In genomic region chr11:32453353-32453915, GRCm38 (mm10) we compare ENCODE assay signal across 10 mouse cellular contexts. TPM values are rescaled to one million over a fixed set of nuclear protein-coding genes. Genes with fewer than 3 reads are reported as not detected.
A peak's percentile ranks its signal among the peaks of the same experiment; 100 is the strongest.
DNase-seq lines count a peak whose midpoint lies in the region; ATAC-seq and TF ChIP-seq lines count a peak whose summit lies in the region.
"Had no signal": no experiment of that assay in that cellular context is flagged by ENCODE, and none has a peak within 500 bp of the region (broad histone marks: within the 10 kb centered on the region; RNA-seq: fewer than 3 reads in every experiment).

No protein-coding gene starts in this region.

- TF ChIP-seq CTCF in gastrocnemius, adult 2 months (IDR thresholded peaks at IDR 0.05): no peak
- TF ChIP-seq CTCF in lung, postnatal 0 days (IDR thresholded peaks at IDR 0.05): no peak
- TF ChIP-seq CTCF in layer of hippocampus, adult 2 months (conservative IDR thresholded peaks at IDR 0.05): no peak

- no peaks in the 10 kb centered on the region for H3K9me3 ChIP-seq in lung, postnatal 0 days (ENCODE audit: low read length)
- no peaks in the 10 kb centered on the region for H3K9me3 ChIP-seq in stomach, embryonic 15.5 days
- no peaks in the 10 kb centered on the region for H3K9me3 ChIP-seq in liver, embryonic 12.5 days (replicated peaks)
- H3K9me3 ChIP-seq: heart, embryonic 15.5 days; liver, embryonic 15.5 days had no signal

- intact Hi-C loops in gastrocnemius, adult 2 months (cut with DNase I): loop anchor here (5.0 kb wide), 3 partner anchors 34 to 259 kb away; partner anchors contain the start of genes Efcab9 and Stk10

- peak overlapping the region; percentile 20; the same call in 1 of the 2 replicates for H3K27ac ChIP-seq in gastrocnemius, adult 2 months
- H3K27ac ChIP-seq in lung, postnatal 0 days (ENCODE audit: low read length): no peak overlapping the region
- peak overlapping the region; percentile 92; the same call in 1 of the 2 replicates for H3K27ac ChIP-seq in layer of hippocampus, adult 2 months
- peak overlapping the region; percentile 44 for H3K27ac ChIP-seq in stomach, embryonic 15.5 days
- H3K27ac ChIP-seq in liver, embryonic 12.5 days: no peak overlapping the region
- H3K27ac ChIP-seq: liver, embryonic 15.5 days had no signal

- DNase-seq in gastrocnemius, adult 2 months: no peak
- DNase-seq in gastrocnemius, postnatal 10 days: no peak
- peak; percentile 56 for DNase-seq in lung, postnatal 0 days (ENCODE audit: low spot score)
- no peak for DNase-seq in lung, postnatal 36 days
- peak in 1 of 2 experiments; percentile 47 for DNase-seq in layer of hippocampus, adult 2 months (ENCODE audit: low spot score in 2 of 2)
- DNase-seq in ovary, adult 18-20 months (ENCODE audit: low spot score): no peak

- 64% methylated on average over 8 of the region's 8 CpGs for WGBS in lung, postnatal 0 days
- 56% methylated on average over 8 of the region's 8 CpGs for WGBS in stomach, embryonic 15.5 days
- 55% methylated on average over 8 of the region's 8 CpGs for WGBS in liver, embryonic 12.5 days (ENCODE audit: insufficient replicate concordance)

- no peak overlapping the region for H3K4me3 ChIP-seq in gastrocnemius, adult 2 months
- H3K4me3 ChIP-seq in lung, postnatal 0 days (ENCODE audit: low read depth, low read length): no peak overlapping the region
- H3K4me3 ChIP-seq in layer of hippocampus, adult 2 months: no peak overlapping the region
- H3K4me3 ChIP-seq in stomach, embryonic 15.5 days (replicated peaks): no peak overlapping the region
- no peak overlapping the region for H3K4me3 ChIP-seq in liver, embryonic 12.5 days

- H3K4me1 ChIP-seq in lung, postnatal 0 days (ENCODE audit: insufficient read depth, low read depth, low read length): no peaks in the 10 kb centered on the region; the same call in 1 of the 2 replicates
- peaks cover 3% of the 10 kb centered on the region; the same call in 1 of the 2 replicates for H3K4me1 ChIP-seq in stomach, embryonic 15.5 days
- H3K4me1 ChIP-seq in liver, embryonic 12.5 days: peaks cover 22% of the 10 kb centered on the region

- TF ChIP-seq EP300 in lung, postnatal 0 days (IDR thresholded peaks at IDR 0.05): no peak

- ATAC-seq in lung, postnatal 0 days: no peak
- no peak for ATAC-seq in stomach, embryonic 15.5 days (ENCODE audit: insufficient read depth, low FRiP score, low read depth)
- ATAC-seq in liver, embryonic 12.5 days: no peak

- H3K36me3 ChIP-seq in lung, postnatal 0 days (ENCODE audit: insufficient read depth, low read length): no peaks in the 10 kb centered on the region
- no peaks in the 10 kb centered on the region for H3K36me3 ChIP-seq in stomach, embryonic 15.5 days
- no peaks in the 10 kb centered on the region for H3K36me3 ChIP-seq in liver, embryonic 12.5 days
- H3K36me3 ChIP-seq: heart, embryonic 15.5 days; liver, embryonic 15.5 days had no signal

- H3K4me2 ChIP-seq in lung, postnatal 0 days (replicated peaks; ENCODE audit: low read depth, low read length): no peak overlapping the region
- H3K4me2 ChIP-seq in stomach, embryonic 15.5 days: no peak overlapping the region
- H3K4me2 ChIP-seq in liver, embryonic 12.5 days: no peak overlapping the region

- no peak overlapping the region for H3K9ac ChIP-seq in lung, postnatal 0 days (replicated peaks; ENCODE audit: low read depth)
- H3K9ac ChIP-seq in stomach, embryonic 15.5 days: no peak overlapping the region
- no peak overlapping the region for H3K9ac ChIP-seq in liver, embryonic 12.5 days
- H3K9ac ChIP-seq: liver, embryonic 15.5 days had no signal

- no peaks in the 10 kb centered on the region for H3K27me3 ChIP-seq in lung, postnatal 0 days (replicated peaks; ENCODE audit: insufficient read depth, low read length)
- no peaks in the 10 kb centered on the region for H3K27me3 ChIP-seq in stomach, embryonic 15.5 days (replicated peaks)
- H3K27me3 ChIP-seq in liver, embryonic 12.5 days (replicated peaks): peaks cover 20% of the 10 kb centered on the region; the same call in 1 of the 2 replicates

RNA-seq across cellular contexts. Expression of gene Ubtd2, which starts 1.7 kb away (rescaled TPM):
- 10 to 100 TPM in 1 of 2 experiments, 1 to 10 TPM in 1; 9.3 to 12.1 TPM for total RNA-seq in gastrocnemius, adult 2 months (2021)
- total RNA-seq in gastrocnemius, postnatal 10 days (2021): 10 to 100 TPM; 30.2 to 34.5 TPM
- polyA plus RNA-seq in lung, postnatal 0 days (2015; fragmentation: Nextera tagmentation; extraction: Ambion mirVana): 23.7 and 25.1 TPM in 2 replicates
- total RNA-seq in layer of hippocampus, adult 2 months (2021): 10 to 100 TPM; 29.4 to 33.7 TPM
- 37.8 and 38.7 TPM in 2 replicates for polyA plus RNA-seq in stomach, embryonic 15.5 days (2015; fragmentation: Nextera tagmentation; extraction: Ambion mirVana)
- 9.6 and 10.0 TPM in 2 replicates for polyA plus RNA-seq in liver, embryonic 12.5 days (2016; fragmentation: Nextera tagmentation; extraction: Ambion mirVana)

Comparison
In these comparisons a context has a peak if more than half of its experiments do, and no peak if none do; other contexts are left out.
1. H3K27ac ChIP-seq: peak in gastrocnemius, adult 2 months (single experiment), layer of hippocampus, adult 2 months (single experiment) and stomach, embryonic 15.5 days (single experiment); none in lung, postnatal 0 days (single experiment) and liver, embryonic 12.5 days (single experiment).